Mouse (Mus musculus) c-Kit-positive CD71-positive TER-119-negative erythroid progenitor cells, embryonic 14.5 days (primary cell): ENCODE data around the gene Zfp994.
"Not testable (repeated sequence)": the region's sequence is repeated elsewhere in the genome, so short reads cannot be mapped to it uniquely, and the experiment has no call there.

Experiments used
- DNase-seq: peaks from one replicate; pipeline ENCODE4 v3.0.0-alpha.2; 2013; ENCODE audit warnings: low read depth

Gene Zfp994

GRCm38 (mm10) chr17:22225422-22226012 is at the start of gene Zfp994:
TSS of gene Zfp994 (minus strand) at chr17:22225616.
- DNase-seq, result peak; percentile 92

GRCm38 (mm10) chr17:22230701-22231100 is 5.3 kb upstream of the Zfp994 start:
- DNase-seq, result peak; percentile 1

GRCm38 (mm10) chr17:22225015-22225414 is 401 bp downstream of the Zfp994 start:
- not testable (repeated sequence) for DNase-seq

- DNase-seq, result peak; percentile 10
Observed at GRCm38 (mm10) chr17:22165722-22166294, 59.6 kb downstream of the Zfp994 start, which contains the start of gene Zfp947. TSS of gene Zfp947 (minus strand) at chr17:22166190.

- not testable (repeated sequence) for DNase-seq
Observed at GRCm38 (mm10) chr17:22165304-22165703, 60.1 kb downstream of the Zfp994 start.

- DNase-seq, result not testable (repeated sequence)
Observed at GRCm38 (mm10) chr17:22153951-22154350, 71.5 kb downstream of the Zfp994 start.
